Mouse (Mus musculus): ENCODE measurements around the gene Arfip1. TPM values are rescaled to one million over a fixed set of nuclear protein-coding genes. Genes with fewer than 3 reads are reported as not detected.
A peak's percentile ranks its signal among the peaks of the same experiment; 100 is the strongest.

Gene Arfip1
- total RNA-seq, 2 experiments from 2014 or later: 18.2 to 18.7 TPM

DNA sequence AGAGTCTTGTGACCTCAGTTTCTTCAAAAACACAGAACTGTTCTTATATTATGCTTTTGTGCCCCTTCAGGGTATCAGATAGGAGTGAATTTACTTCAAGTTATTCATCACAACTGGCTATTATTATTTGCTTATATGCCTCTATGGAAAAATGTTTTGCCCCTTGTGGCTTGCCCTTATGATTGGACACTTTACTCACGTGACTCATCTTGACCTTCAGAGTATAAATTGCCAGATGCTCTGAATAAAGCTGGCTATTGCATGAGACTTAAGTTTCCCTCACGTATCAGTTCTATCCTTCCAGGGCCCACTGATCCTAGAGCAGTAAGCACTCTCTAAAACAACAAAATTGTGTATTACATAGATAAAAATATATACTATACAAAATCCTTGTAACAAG, 80.3 kb downstream of the Arfip1 start:
- TF ChIP-seq CTCF (conservative IDR thresholded peaks at IDR 0.05): no peak
- DNase-seq (ENCODE audit: low spot score in 2 of 2): no peak
- Histone ChIP-seq H3K27ac (no peak overlapping the region), H3K4me3 (no peak overlapping the region)

DNA sequence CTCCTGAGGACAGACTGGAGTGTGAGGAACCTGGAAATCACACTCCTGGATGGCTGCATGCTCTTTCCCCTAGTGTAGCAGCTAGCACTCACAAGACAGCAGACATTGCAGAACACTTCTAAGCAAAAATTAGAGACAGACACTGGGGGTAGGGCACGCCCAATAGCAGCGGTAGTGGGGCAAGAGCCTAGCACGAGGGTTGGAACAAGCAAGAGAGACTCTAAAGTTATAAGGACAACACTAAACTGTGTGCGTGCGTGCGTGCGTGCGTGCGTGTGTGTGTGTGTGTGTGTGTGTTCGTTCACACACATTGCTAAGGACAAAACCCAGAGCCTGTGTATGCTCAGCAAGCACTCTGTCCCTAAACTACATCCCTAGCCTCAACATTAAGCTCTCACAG, 81.9 kb downstream of the Arfip1 start:
- DNase-seq (ENCODE audit: low spot score in 2 of 2): no peak
- H3K27ac ChIP-seq: peak overlapping the region; percentile 46; the same call in 1 of the 2 replicates
- H3K4me3 ChIP-seq: no peak overlapping the region
- TF ChIP-seq CTCF (conservative IDR thresholded peaks at IDR 0.05): no peak

DNA sequence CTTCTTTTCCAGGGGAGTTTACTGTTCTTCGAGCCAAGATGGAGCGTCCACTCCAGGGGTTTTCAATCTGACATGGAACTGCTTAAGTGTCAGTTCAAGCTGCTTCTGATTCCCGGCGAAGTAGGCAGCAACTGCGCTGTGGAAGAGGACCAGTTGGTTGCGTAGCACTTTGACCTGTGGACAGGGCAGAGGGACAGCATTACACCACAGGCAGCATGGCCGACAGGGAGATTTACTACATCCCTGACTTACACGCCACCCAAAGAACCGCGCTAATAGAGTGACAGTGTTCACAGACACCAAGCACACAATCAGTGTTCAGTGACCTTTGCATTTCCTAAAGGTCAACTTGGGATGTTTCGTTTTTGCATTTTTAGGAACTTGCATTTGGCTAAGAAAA, 84.7 kb downstream of the Arfip1 start:
- TF ChIP-seq CTCF (conservative IDR thresholded peaks at IDR 0.05): no peak
- Histone ChIP-seq H3K27ac (no peak overlapping the region), H3K4me3 (no peak overlapping the region)
- no peak for DNase-seq (ENCODE audit: low spot score in 2 of 2)

DNA sequence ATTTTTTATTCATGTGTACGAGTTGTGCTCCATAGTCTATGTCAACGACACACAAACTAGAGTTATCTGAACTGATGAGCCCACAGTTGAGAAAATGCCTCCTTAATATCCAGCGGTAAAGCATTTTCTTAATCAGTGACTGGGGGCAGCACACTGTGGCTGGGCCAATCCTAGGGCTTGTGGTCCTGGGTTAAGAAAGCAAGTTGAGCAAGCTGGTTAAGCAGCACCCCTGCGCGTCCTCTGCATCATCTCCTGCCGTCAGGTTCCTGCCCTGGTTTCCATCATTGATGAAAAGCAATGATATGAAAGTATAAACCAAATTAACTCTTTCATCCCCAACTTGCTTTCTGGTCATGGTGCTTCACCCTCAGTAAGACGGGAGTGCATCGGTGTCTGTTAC, 89.8 kb downstream of the Arfip1 start:
- no peak for TF ChIP-seq CTCF (conservative IDR thresholded peaks at IDR 0.05)
- DNase-seq (ENCODE audit: low spot score in 2 of 2): no peak
- H3K4me3 ChIP-seq: no peak overlapping the region
- no peak overlapping the region for H3K27ac ChIP-seq

DNA sequence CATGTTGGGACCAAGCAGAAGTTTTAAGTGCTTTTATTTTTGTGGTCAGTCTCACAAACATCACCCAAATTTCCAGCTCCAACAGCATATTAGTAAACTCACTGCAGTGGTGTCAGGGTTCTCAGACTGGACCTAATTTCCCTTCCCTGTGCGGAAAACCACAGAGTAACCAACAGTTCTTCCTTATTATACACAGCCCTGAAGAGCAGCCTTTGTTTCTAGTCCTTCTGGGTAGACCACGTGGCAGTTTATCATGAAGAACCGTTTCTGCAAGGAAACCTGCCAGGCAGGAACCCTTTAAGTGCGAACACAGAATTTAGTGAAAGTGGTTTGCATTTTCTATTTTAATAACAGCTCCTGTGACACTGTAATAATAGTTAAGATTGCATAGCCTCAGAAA, 90.3 kb downstream of the Arfip1 start:
- no peak for TF ChIP-seq CTCF (conservative IDR thresholded peaks at IDR 0.05)
- no peak overlapping the region for H3K4me3 ChIP-seq
- H3K27ac ChIP-seq: 0 out of 2 replicates have a peak overlapping the region, but pooled peaks have one; percentile 28
- no peak for DNase-seq (ENCODE audit: low spot score in 2 of 2)

DNA sequence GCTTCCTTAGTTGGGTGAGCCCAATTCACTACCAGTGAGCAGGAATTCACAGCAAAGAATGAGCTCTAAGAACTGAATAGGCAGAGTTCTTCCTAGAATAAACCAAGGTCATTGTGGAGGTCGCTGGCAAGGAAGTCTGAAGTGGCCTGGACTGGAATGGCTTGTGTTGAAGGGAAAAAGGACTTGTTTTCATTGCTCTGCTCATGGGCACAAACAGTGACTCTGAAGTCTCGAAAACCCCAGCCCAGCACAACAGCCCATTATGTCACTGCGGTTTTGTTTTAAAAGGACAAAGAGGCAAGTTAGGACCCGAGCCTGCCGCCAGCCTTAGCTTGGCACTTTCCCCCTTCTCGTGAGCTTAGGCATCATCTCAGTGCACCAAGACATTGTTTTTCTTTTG, 93.7 kb downstream of the Arfip1 start:
- Histone ChIP-seq H3K27ac (peak overlapping the region; percentile 63), H3K4me3 (no peak overlapping the region)
- DNase-seq (ENCODE audit: low spot score in 2 of 2): peak in 1 of 2 experiments; percentile 54
- TF ChIP-seq CTCF (conservative IDR thresholded peaks at IDR 0.05): no peak

DNA sequence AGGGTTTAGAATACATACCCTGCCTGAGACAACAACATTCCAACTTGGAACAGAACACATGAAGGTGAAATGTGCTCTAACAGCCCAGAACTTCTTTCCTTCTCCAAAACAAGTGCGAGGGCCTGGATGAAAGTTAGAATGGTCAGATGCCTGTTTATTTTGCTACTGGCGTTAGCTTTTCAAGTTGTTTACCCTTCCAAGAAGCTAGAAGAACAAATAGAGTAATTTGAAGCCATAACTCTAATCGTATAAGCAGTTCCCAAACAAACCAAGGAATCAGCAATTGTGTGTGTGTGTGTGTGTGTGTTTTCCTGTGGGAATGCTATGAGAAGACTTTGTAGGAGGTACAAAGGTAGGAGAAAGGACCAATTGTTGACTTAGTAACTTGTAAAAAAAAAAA, 97.5 kb downstream of the Arfip1 start:
- no peak for DNase-seq (ENCODE audit: low spot score in 2 of 2)
- no peak overlapping the region for H3K4me3 ChIP-seq
- no peak for TF ChIP-seq CTCF (conservative IDR thresholded peaks at IDR 0.05)
- no peak overlapping the region for H3K27ac ChIP-seq

DNA sequence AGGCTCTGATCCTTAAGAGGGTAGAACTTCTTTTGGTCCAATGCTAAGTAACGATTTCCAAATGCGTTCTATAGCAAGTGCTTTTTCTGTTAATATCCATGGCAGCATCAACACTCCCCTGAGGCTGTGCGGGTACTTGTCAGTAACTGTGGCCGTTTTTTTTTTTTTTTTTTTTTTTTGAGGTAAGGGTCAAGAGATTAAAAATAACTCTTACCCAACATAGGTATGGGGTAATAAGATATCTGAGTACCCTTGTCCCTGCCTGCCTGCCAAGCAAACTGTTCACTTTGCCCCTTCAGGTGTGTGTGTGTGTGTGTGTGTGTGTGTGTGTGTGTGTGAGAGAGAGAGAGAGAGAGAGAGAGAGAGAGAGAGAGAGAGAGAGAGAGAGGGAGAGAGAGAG, 98.1 kb downstream of the Arfip1 start:
- TF ChIP-seq CTCF (conservative IDR thresholded peaks at IDR 0.05): no peak
- Histone ChIP-seq H3K4me3 (no peak overlapping the region), H3K27ac (no peak overlapping the region)
- DNase-seq (ENCODE audit: low spot score in 2 of 2): no peak

DNA sequence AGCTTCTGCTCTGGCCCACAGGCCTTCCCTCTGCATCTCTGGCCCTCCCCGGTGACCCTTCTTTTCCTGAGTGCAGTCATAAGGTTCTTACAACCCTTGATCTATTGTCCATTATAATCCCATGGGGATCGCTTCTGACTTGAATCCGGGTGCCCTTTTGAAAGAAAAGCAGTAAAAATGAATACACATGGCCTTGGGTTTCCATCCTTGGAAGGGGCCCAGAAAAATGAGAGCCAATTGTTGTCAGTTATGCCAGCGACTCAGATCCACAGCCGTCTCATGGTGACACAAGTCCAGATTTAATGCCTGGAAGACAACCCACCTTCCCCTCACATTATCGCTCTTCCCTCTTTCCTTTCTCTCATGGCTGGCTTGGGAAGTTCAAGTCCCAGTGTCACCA, 100.3 kb downstream of the Arfip1 start:
- Histone ChIP-seq H3K27ac (no peak overlapping the region), H3K4me3 (no peak overlapping the region)
- no peak for DNase-seq (ENCODE audit: low spot score in 2 of 2)
- no peak for TF ChIP-seq CTCF (conservative IDR thresholded peaks at IDR 0.05)

DNA sequence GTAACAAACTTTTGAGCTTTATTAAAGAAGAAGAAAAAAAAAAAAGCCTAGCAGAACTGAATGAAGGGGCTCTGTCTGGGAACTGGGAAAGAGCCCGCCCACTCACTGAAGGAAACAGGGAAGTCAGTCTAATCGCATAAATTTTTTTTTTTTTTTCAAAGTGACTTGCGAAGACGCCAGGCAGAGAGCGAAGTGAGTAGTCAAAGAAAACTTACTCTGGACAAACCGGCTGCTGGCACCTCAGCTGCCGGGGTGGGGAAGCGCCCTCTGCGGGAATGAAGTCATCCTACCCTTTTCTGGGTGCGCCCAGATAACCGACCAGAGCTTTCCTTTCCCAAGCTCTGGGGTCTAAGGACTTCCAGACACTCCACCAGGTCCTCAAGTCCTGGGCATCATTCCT, 101.3 kb downstream of the Arfip1 start:
- peak; percentile 72 for TF ChIP-seq CTCF (conservative IDR thresholded peaks at IDR 0.05)
- Histone ChIP-seq H3K27ac (no peak overlapping the region), H3K4me3 (peak overlapping the region; percentile 73)
- DNase-seq (ENCODE audit: low spot score in 2 of 2): no peak

DNA sequence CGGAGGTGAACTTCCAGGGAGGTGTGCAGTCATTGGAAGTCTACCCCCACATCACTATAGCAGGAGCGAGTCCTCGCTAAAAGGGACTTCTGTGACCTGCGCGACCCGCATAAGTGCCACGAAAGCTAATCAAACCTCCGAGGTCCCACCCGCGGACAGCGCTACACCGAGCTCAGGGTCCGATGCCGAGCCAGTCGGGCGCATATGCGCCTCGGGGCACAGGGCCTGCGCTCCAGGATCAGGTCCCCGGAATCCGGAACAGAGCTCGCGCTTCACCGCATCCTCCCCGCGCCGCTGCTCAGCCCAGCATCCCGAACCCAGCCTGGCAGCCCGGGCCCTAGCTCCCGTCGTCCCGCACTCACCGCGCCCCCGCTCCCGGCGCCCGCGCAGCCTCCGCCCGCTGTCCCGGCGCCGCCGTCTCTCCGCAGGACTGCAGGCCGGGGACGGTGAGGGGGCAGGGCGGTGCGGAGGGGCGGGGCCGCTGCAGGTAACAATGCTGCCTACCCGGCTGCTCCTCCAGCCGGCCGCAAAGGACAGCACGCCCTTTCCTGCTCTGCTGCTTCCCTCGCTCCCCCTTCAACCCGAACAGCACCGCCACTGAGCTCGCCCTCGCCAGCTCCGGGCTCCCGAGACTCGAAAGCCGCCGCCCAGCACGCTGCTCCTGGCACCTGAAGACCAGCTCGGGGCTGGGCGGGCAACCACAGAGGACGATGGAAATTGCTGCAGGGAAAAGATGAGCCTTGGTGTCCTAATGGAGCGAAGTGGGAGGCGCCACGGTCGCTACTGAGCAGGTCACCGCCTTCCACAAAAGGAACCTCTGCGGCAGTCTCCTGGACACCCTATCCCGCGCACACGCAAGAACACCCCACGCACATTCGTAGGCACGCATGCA, 102.2 kb downstream of the Arfip1 start, which contains the start of gene Fhdc1:
Gene Fhdc1 (minus strand): TSS at position 424 of the 892 bp plus-strand sequence.
- DNase-seq (ENCODE audit: low spot score in 2 of 2): peak in 1 of 2 experiments; percentile 20
- Histone ChIP-seq H3K27ac (peak within 1 kb of the TSS; percentile 67), H3K4me3 (peak within 1 kb of the TSS; percentile 73)
- TF ChIP-seq CTCF (conservative IDR thresholded peaks at IDR 0.05): no peak

DNA sequence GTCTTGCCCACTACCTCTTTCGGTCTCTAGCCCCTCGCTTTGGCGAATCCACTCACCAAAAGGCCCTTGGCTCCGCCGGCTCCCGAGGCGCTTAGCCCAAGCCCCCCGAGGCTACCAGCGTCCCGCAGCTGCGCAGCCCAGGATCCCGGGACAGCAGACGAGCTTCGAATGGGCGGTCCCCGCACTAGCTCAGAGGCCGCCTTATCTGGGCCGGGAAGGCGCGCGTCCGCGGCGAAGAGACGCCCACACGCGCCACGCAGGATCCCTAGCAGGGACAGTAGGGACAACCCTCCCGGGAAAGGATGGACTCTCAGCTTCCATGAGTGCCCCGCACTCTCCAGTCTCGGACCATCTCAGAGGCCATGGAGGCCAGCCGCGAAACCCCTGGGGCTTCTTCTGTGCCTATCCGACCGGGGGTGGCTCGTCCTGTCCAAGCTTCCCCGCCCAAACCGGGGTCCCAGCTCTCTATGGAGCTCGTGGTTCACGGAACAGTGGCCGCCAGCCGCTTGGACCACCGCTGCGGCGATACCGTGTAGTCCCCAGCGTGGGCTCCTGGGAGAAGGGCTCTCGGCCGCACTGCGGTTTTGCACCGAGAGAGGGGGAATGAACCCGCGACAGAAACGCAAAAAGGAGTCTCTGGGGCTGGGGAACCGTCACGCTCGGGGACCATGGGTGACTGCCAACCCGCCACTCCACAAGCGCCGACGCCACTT, 103.0 kb downstream of the Arfip1 start:
- TF ChIP-seq CTCF (conservative IDR thresholded peaks at IDR 0.05): no peak
- no peak for DNase-seq (ENCODE audit: low spot score in 2 of 2)
- Histone ChIP-seq H3K27ac (peak overlapping the region; percentile 67), H3K4me3 (peak overlapping the region; percentile 73)

DNA sequence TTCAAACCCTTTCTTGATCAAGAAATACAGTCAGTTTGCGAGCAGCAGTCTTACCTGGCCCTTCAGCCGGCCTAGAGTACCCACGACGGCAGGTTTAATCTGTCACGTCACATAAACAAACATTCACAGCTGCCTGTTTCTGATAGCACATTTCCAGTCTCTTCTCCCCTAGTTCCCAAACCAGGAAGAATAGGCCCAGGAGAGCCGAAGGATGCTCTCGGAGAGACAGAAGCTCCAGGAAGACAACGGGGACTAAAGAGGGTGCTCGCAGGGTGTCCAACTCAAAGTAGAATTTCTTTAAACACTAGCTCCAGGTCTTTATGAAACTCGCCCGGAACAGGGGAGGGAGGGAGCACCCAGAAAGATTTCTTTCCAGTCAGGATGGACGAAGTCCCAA, 103.5 kb downstream of the Arfip1 start:
- TF ChIP-seq CTCF (conservative IDR thresholded peaks at IDR 0.05): no peak
- Histone ChIP-seq H3K4me3 (peak overlapping the region; percentile 73), H3K27ac (no peak overlapping the region)
- no peak for DNase-seq (ENCODE audit: low spot score in 2 of 2)

All from layer of hippocampus, adult 2 months (tissue).